Mouse (Mus musculus) MEL (cell line): ENCODE results near the gene Duox2.
A peak's percentile ranks its signal among the peaks of the same experiment; 100 is the strongest.

ENCODE experiments used
- CTCF ChIP-seq, 3 experiments: IDR thresholded peaks in 2 of 3; conservative IDR thresholded peaks in 1 of 3; 2 replicates each; pipeline ENCODE4 v1.5.1; 2011 to 2012; ENCODE audit warnings: low read length in 3 of 3, low read depth in 2 of 3, mild to moderate bottlenecking in 2 of 3, improper control_type of control experiment in 1 of 3, inconsistent platforms in 1 of 3, mixed read lengths in 1 of 3, moderate library complexity in 1 of 3; ENCODE audit not compliant: control insufficient read depth in 1 of 3, insufficient read depth in 1 of 3, poor library complexity in 1 of 3, severe bottlenecking in 1 of 3
- E2F4 ChIP-seq: IDR thresholded peaks from 2 replicates; pipeline ENCODE4 v1.6.1; 2011; ENCODE audit warnings: low read depth, low read length, improper control_type of control experiment, borderline replicate concordance
- ELF1 ChIP-seq: IDR thresholded peaks from 2 replicates; pipeline ENCODE4 v1.6.1; 2014; ENCODE audit warnings: low read depth, mild to moderate bottlenecking, inconsistent platforms, low read length, improper control_type of control experiment, moderate library complexity
- EP300 ChIP-seq, 2 experiments: IDR thresholded peaks; 2 replicates each; pipeline ENCODE4 v1.6.1; 2011; ENCODE audit warnings: improper control_type of control experiment in 2 of 2, low read length in 2 of 2, low read depth in 1 of 2, mild to moderate bottlenecking in 1 of 2
- ETS1 ChIP-seq: IDR thresholded peaks from 2 replicates; pipeline ENCODE4 v1.6.1; 2012; ENCODE audit warnings: low read depth, mild to moderate bottlenecking, inconsistent platforms, low read length, improper control_type of control experiment, moderate library complexity
- GATA1 ChIP-seq: IDR thresholded peaks from 2 replicates; pipeline ENCODE4 v1.6.1; 2011; ENCODE audit warnings: low read depth, low read length, improper control_type of control experiment
- KAT2A ChIP-seq: conservative IDR thresholded peaks from 2 replicates; pipeline ENCODE4 v1.6.1; 2012; ENCODE audit warnings: low read depth, low read length, improper control_type of control experiment, inconsistent platforms
- MAZ ChIP-seq: IDR thresholded peaks from 2 replicates; pipeline ENCODE4 v1.6.1; 2012; ENCODE audit warnings: low read depth, mild to moderate bottlenecking, inconsistent platforms, low read length, improper control_type of control experiment
- NRF1 ChIP-seq: IDR thresholded peaks from 2 replicates; pipeline ENCODE4 v1.6.1; 2014; ENCODE audit warnings: low read depth, mild to moderate bottlenecking, inconsistent platforms, low read length, improper control_type of control experiment, moderate library complexity; ENCODE audit not compliant: poor library complexity, insufficient read depth, severe bottlenecking
- POLR2A ChIP-seq, 2 experiments: IDR thresholded peaks; 2 replicates each; pipeline ENCODE4 v1.6.1; 2011 to 2012; ENCODE audit warnings: low read length in 2 of 2, mild to moderate bottlenecking in 2 of 2, control low read depth in 1 of 2, improper control_type of control experiment in 1 of 2, low read depth in 1 of 2, moderate library complexity in 1 of 2; ENCODE audit not compliant: control insufficient read depth in 1 of 2, insufficient read depth in 1 of 2, poor library complexity in 1 of 2
- TAL1 ChIP-seq: IDR thresholded peaks from 2 replicates; pipeline ENCODE4 v1.6.1; 2012; ENCODE audit warnings: mild to moderate bottlenecking, inconsistent platforms, low read length, moderate library complexity, mixed read lengths
- UBTF ChIP-seq: IDR thresholded peaks from 2 replicates; pipeline ENCODE4 v1.6.1; 2012; ENCODE audit warnings: low read depth, mild to moderate bottlenecking, inconsistent platforms, low read length, improper control_type of control experiment, moderate library complexity, borderline replicate concordance; ENCODE audit not compliant: insufficient read depth
- ZMIZ1 ChIP-seq: IDR thresholded peaks from 2 replicates; pipeline ENCODE4 v1.6.1; 2012; ENCODE audit warnings: low read depth, mild to moderate bottlenecking, inconsistent platforms, low read length, improper control_type of control experiment, moderate library complexity

GRCm38 (mm10) chr2:122243671-122244131 is 54.5 kb downstream of the Duox2 start:
- TF ChIP-seq ETS1 (no peak), POLR2A (IDR thresholded peaks at IDR 0.05; ENCODE audit: control insufficient read depth in 1 of 2, insufficient read depth in 1 of 2, low read depth in 1 of 2, low read length in 2 of 2, poor library complexity in 1 of 2) (no peak), GATA1 (peak; percentile 36; the same call in 1 of the 2 replicates), UBTF (no peak), CTCF (IDR thresholded peaks at IDR 0.05 in 2 of 3, conservative IDR thresholded peaks at IDR 0.05 in 1 of 3; ENCODE audit: control insufficient read depth in 1 of 3, insufficient read depth in 1 of 3, low read depth in 2 of 3, low read length in 3 of 3, poor library complexity in 1 of 3, severe bottlenecking in 1 of 3) (peak; percentile 74 to 92 (median 83)), MAZ (no peak), ELF1 (no peak), ZMIZ1 (no peak), NRF1 (no peak), KAT2A (no peak), E2F4 (no peak), TAL1 (peak; percentile 32; the same call in 1 of the 2 replicates), EP300 (IDR thresholded peaks at IDR 0.05; ENCODE audit: low read depth in 1 of 2, low read length in 2 of 2) (no peak)
